Mouse (Mus musculus): Measurements from ENCODE around the gene A930017K11Rik. TPM values are rescaled to one million over a fixed set of nuclear protein-coding genes. Genes with fewer than 3 reads are reported as not detected.

The A930017K11Rik gene
- total and polyA plus RNA-seq, 3 experiments: 0.27 to 0.61 (median 0.37) TPM

DNA sequence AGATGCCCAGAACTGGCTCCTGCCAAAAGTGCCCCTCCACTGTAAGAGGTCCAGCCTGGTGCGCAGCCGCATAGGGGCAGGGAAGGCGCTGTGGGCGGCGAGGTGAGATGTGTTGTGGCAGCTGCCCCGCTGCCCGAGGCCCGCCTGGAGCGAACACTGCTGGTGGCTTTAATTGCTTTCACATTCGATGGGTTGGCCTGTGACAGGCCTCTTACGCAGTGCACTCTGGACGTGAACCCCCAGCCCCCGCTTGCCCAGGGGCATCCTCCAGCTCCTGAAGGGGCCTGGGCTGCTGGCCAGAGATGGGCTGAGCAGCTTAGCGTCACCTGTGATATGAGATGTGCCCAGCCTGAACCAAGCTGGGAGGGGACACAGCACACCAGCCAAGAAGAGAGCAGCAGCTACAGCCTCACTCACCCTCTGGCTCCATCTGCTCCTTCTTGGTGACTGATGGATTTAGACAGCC is 5.3 kb upstream of the A930017K11Rik start:
- Histone ChIP-seq H3K9ac (ENCODE audit: low read depth, low read length) (no peak overlapping the region), H3K36me3 (ENCODE audit: control insufficient read depth, insufficient read depth, low read length) (no peaks in the 10 kb centered on the region), H3K27me3 (ENCODE audit: control insufficient read depth, insufficient read depth, low read length) (no peaks in the 10 kb centered on the region), H3K4me3 (no peak overlapping the region), H3K79me2 (replicated peaks; ENCODE audit: control insufficient read depth, insufficient read depth, low read length) (no peaks in the 10 kb centered on the region), H3K27ac (no peak overlapping the region), H3K4me1 (ENCODE audit: control insufficient read depth, insufficient read depth, low read length) (no peaks in the 10 kb centered on the region)
- no peak for DNase-seq
- WGBS: 89% methylated on average over 14 of the region's 14 CpGs
- TF ChIP-seq CTCF (IDR thresholded peaks at IDR 0.05) (no peak), EP300 (IDR thresholded peaks at IDR 0.05; ENCODE audit: insufficient read depth, low read depth, low read length) (no peak), POLR2A (IDR thresholded peaks at IDR 0.05; ENCODE audit: insufficient read depth, low read depth, low read length) (no peak)
- intact Hi-C loops (cut with DNase I): no loop called here

DNA sequence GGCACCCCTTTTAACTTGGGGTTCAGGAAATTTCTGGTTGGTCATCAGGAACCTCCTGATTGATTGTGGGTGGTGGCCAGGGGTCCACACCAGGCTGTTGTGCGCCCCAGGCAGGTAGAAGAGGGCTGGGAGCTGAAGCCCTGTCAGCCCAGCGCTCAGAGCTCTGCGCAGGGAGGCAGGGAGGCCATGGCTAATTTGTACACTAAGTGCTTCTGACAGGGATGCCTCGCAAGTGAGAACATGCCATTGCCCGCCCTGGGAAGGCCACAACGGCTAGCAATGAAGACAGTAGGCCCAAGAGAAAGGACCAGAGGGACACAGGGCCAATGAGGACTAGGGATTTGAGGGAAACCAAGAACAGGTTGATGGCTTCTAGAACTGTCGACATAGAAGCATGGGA is 4.3 kb upstream of the A930017K11Rik start:
- WGBS: 85% methylated on average over 7 of the region's 7 CpGs
- DNase-seq: no peak
- H3K36me3 ChIP-seq (ENCODE audit: control insufficient read depth, insufficient read depth, low read length): no peaks in the 10 kb centered on the region
- intact Hi-C loops (cut with DNase I): no loop called here
- no peak overlapping the region for H3K27ac ChIP-seq
- no peak overlapping the region for H3K4me3 ChIP-seq
- H3K4me1 ChIP-seq (ENCODE audit: control insufficient read depth, insufficient read depth, low read length): no peaks in the 10 kb centered on the region
- H3K9ac ChIP-seq (ENCODE audit: low read depth, low read length): no peak overlapping the region
- H3K79me2 ChIP-seq (replicated peaks; ENCODE audit: control insufficient read depth, insufficient read depth, low read length): no peaks in the 10 kb centered on the region
- H3K27me3 ChIP-seq (ENCODE audit: control insufficient read depth, insufficient read depth, low read length): peaks cover 3% of the 10 kb centered on the region; the same call in 1 of the 2 replicates
- no peak for TF ChIP-seq EP300 (IDR thresholded peaks at IDR 0.05; ENCODE audit: insufficient read depth, low read depth, low read length)
- no peak for TF ChIP-seq CTCF (IDR thresholded peaks at IDR 0.05)
- no peak for TF ChIP-seq POLR2A (IDR thresholded peaks at IDR 0.05; ENCODE audit: insufficient read depth, low read depth, low read length)

- Histone ChIP-seq H3K27ac (no peak overlapping the region), H3K27me3 (ENCODE audit: control insufficient read depth, insufficient read depth, low read length) (peaks cover 6% of the 10 kb centered on the region; the same call in 1 of the 2 replicates), H3K9ac (ENCODE audit: low read depth, low read length) (no peak overlapping the region), H3K79me2 (replicated peaks; ENCODE audit: control insufficient read depth, insufficient read depth, low read length) (no peaks in the 10 kb centered on the region), H3K4me3 (no peak overlapping the region), H3K36me3 (ENCODE audit: control insufficient read depth, insufficient read depth, low read length) (no peaks in the 10 kb centered on the region), H3K4me1 (ENCODE audit: control insufficient read depth, insufficient read depth, low read length) (no peaks in the 10 kb centered on the region)
- DNase-seq: no peak
- intact Hi-C loops (cut with DNase I): no loop called here
- TF ChIP-seq POLR2A (IDR thresholded peaks at IDR 0.05; ENCODE audit: insufficient read depth, low read depth, low read length): no peak
- no peak for TF ChIP-seq CTCF (IDR thresholded peaks at IDR 0.05)
- no peak for TF ChIP-seq EP300 (IDR thresholded peaks at IDR 0.05; ENCODE audit: insufficient read depth, low read depth, low read length)
- 70% methylated on average over 7 of the region's 7 CpGs for WGBS
These were observed 3.8 kb upstream of the A930017K11Rik start for GRCm38 (mm10) chr17:25956201-25956600.

GRCm38 (mm10) chr17:25955736-25956135 is 3.4 kb upstream of the A930017K11Rik start:
- Histone ChIP-seq H3K4me1 (ENCODE audit: control insufficient read depth, insufficient read depth, low read length) (no peaks in the 10 kb centered on the region), H3K27me3 (ENCODE audit: control insufficient read depth, insufficient read depth, low read length) (peaks cover 6% of the 10 kb centered on the region; the same call in 1 of the 2 replicates), H3K9ac (ENCODE audit: low read depth, low read length) (no peak overlapping the region), H3K79me2 (replicated peaks; ENCODE audit: control insufficient read depth, insufficient read depth, low read length) (no peaks in the 10 kb centered on the region), H3K36me3 (ENCODE audit: control insufficient read depth, insufficient read depth, low read length) (no peaks in the 10 kb centered on the region), H3K27ac (no peak overlapping the region), H3K4me3 (no peak overlapping the region)
- DNase-seq: no peak
- no peak for TF ChIP-seq EP300 (IDR thresholded peaks at IDR 0.05; ENCODE audit: insufficient read depth, low read depth, low read length)
- no peak for TF ChIP-seq CTCF (IDR thresholded peaks at IDR 0.05)
- intact Hi-C loops (cut with DNase I): no loop called here
- 25% methylated on average over 3 of the region's 3 CpGs for WGBS

DNA sequence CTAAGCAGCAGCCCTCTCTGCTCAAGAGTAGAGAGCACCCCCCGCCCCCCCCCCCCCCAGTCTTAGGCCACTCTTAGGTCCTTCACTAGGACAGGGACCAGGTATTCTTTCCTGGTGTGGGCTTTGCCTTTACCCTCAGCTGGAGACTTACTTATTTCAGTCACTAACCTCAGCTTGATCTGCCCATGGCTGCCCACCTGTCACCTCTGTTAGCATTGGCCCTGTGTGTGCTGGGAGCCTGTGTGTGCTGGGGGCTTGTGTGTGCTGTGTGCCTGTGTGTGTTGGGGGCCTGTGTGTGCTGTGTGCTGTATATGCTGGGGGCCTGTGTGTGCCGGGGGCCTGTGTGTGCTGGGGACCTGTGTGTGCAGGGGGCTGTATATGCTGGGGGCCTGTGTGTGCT is 2.3 kb upstream of the A930017K11Rik start:
- Histone ChIP-seq H3K36me3 (ENCODE audit: control insufficient read depth, insufficient read depth, low read length) (no peaks in the 10 kb centered on the region), H3K27ac (no peak overlapping the region), H3K4me1 (ENCODE audit: control insufficient read depth, insufficient read depth, low read length) (no peaks in the 10 kb centered on the region), H3K79me2 (replicated peaks; ENCODE audit: control insufficient read depth, insufficient read depth, low read length) (no peaks in the 10 kb centered on the region), H3K9ac (ENCODE audit: low read depth, low read length) (no peak overlapping the region), H3K27me3 (ENCODE audit: control insufficient read depth, insufficient read depth, low read length) (peaks cover 6% of the 10 kb centered on the region; the same call in 1 of the 2 replicates), H3K4me3 (no peak overlapping the region)
- TF ChIP-seq POLR2A (IDR thresholded peaks at IDR 0.05; ENCODE audit: insufficient read depth, low read depth, low read length): no peak
- DNase-seq: no peak
- intact Hi-C loops (cut with DNase I): no loop called here
- WGBS: 71% methylated on average over 2 of the region's 2 CpGs

DNA sequence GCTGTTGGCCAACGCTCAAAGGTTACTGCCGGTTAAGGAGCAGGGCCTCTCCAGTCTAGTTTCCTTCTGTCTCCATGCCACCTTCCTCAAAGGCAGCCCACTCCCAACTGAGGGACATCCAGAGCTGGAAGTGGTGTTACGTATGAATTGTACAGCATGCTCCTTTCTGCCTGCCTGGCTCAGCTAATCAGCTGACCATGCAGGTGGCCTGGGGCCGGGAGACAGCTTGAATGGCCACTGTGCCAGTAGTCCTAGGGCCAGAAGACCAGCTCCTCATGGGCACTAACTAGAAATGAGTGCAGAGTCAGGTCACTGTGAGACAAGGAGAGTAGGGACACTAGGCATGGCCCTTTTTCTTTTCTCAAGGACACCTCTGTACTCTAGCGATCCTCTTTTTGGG is 796 bp upstream of the A930017K11Rik start:
- Histone ChIP-seq H3K36me3 (ENCODE audit: control insufficient read depth, insufficient read depth, low read length) (no peaks in the 10 kb centered on the region), H3K4me3 (no peak overlapping the region), H3K27me3 (ENCODE audit: control insufficient read depth, insufficient read depth, low read length) (peaks cover 6% of the 10 kb centered on the region; the same call in 1 of the 2 replicates), H3K79me2 (replicated peaks; ENCODE audit: control insufficient read depth, insufficient read depth, low read length) (no peaks in the 10 kb centered on the region), H3K4me1 (ENCODE audit: control insufficient read depth, insufficient read depth, low read length) (no peaks in the 10 kb centered on the region), H3K27ac (no peak overlapping the region), H3K9ac (ENCODE audit: low read depth, low read length) (no peak overlapping the region)
- 76% methylated on average over 5 of the region's 5 CpGs for WGBS
- DNase-seq: no peak
- no peak for TF ChIP-seq EP300 (IDR thresholded peaks at IDR 0.05; ENCODE audit: insufficient read depth, low read depth, low read length)
- TF ChIP-seq CTCF (IDR thresholded peaks at IDR 0.05): no peak
- no peak for TF ChIP-seq POLR2A (IDR thresholded peaks at IDR 0.05; ENCODE audit: insufficient read depth, low read depth, low read length)
- intact Hi-C loops (cut with DNase I): no loop called here

All from heart, adult 2 months (tissue).